Mouse (Mus musculus): ENCODE results near the gene Olfr473.
"Not testable (repeated sequence)": the region's sequence is repeated elsewhere in the genome, so short reads cannot be mapped to it uniquely, and the experiment has no call there.

The Olfr473 gene

GRCm38 (mm10) chr7:107930146-107930545 is at the start of gene Olfr473:
Gene Olfr473 (plus strand): TSS chr7:107930446.
- no peak for DNase-seq (ENCODE audit: extremely low read depth, insufficient read length, low spot score)

- DNase-seq (ENCODE audit: extremely low read depth, insufficient read length, low spot score): no peak
Observed at GRCm38 (mm10) chr7:107897602-107898001, 32.6 kb upstream of the Olfr473 start, which contains the start of gene Olfr472. Gene Olfr472 (plus strand): TSS chr7:107897902.

- DNase-seq (ENCODE audit: extremely low read depth, insufficient read length, low spot score): not testable (repeated sequence)
Observed at GRCm38 (mm10) chr7:107952539-107952938, 22.3 kb downstream of the Olfr473 start.

GRCm38 (mm10) chr7:107954343-107954742 is 24.1 kb downstream of the Olfr473 start, which contains the start of gene Olfr474:
Gene Olfr474 (plus strand): TSS chr7:107954643.
- DNase-seq (ENCODE audit: extremely low read depth, insufficient read length, low spot score): no peak

GRCm38 (mm10) chr7:107964503-107964902 is 34.3 kb downstream of the Olfr473 start, which contains the start of gene Olfr476:
Gene Olfr476 (plus strand): TSS chr7:107964803.
- no peak for DNase-seq (ENCODE audit: extremely low read depth, insufficient read length, low spot score)
